Mouse (Mus musculus) CH12.LX (cell line): ENCODE results near the gene Slc39a1.

ENCODE experiments used
- CTCF ChIP-seq, 2 experiments: IDR thresholded peaks in 1 of 2; conservative IDR thresholded peaks in 1 of 2; 2 replicates each; pipeline ENCODE4 v1.5.1; 2011 to 2012; ENCODE audit warnings: low read depth in 2 of 2, low read length in 2 of 2, improper control_type of control experiment in 1 of 2, inconsistent platforms in 1 of 2, mild to moderate bottlenecking in 1 of 2, moderate library complexity in 1 of 2
- HCFC1 ChIP-seq: IDR thresholded peaks from 2 replicates; pipeline ENCODE4 v1.6.1; 2012; ENCODE audit warnings: low read depth, mild to moderate bottlenecking, inconsistent platforms, low read length, improper control_type of control experiment
- MAFK ChIP-seq: IDR thresholded peaks from 2 replicates; pipeline ENCODE4 v1.6.1; 2011; ENCODE audit warnings: low read length, improper control_type of control experiment; ENCODE audit not compliant: insufficient replicate concordance
- MAZ ChIP-seq: IDR thresholded peaks from 2 replicates; pipeline ENCODE4 v1.6.1; 2012; ENCODE audit warnings: low read depth, mild to moderate bottlenecking, inconsistent platforms, low read length, improper control_type of control experiment, moderate library complexity
- POLR2A ChIP-seq: IDR thresholded peaks from 2 replicates; pipeline ENCODE4 v1.6.1; 2011; ENCODE audit warnings: low read depth, mild to moderate bottlenecking, improper control_type of control experiment, low read length
- USF1 ChIP-seq: IDR thresholded peaks from 2 replicates; pipeline ENCODE4 v1.6.1; 2014; ENCODE audit warnings: low read depth, mild to moderate bottlenecking, inconsistent platforms, low read length, improper control_type of control experiment
- ZMIZ1 ChIP-seq: IDR thresholded peaks from 2 replicates; pipeline ENCODE4 v1.6.1; 2012; ENCODE audit warnings: low read depth, mild to moderate bottlenecking, inconsistent platforms, low read length, improper control_type of control experiment

GRCm38 (mm10) chr3:90224331-90224730 is 23.6 kb upstream of the Slc39a1 start:
- TF ChIP-seq ZMIZ1 (no peak), MAFK (no peak), CTCF (conservative IDR thresholded peaks at IDR 0.05 in 1 of 2, IDR thresholded peaks at IDR 0.05 in 1 of 2; ENCODE audit: low read depth in 2 of 2, low read length in 2 of 2) (peak in 1 of 2 experiments; percentile 29; a peak in 2 of 4 replicates), POLR2A (no peak), HCFC1 (no peak), MAZ (no peak), USF1 (no peak)
